Mouse (Mus musculus) hindbrain, embryonic 14.5 days (tissue): Measurements from ENCODE around the gene Arhgap15. TPM values are rescaled to one million over a fixed set of nuclear protein-coding genes. Genes with fewer than 3 reads are reported as not detected.
A peak's percentile ranks its signal among the peaks of the same experiment; 100 is the strongest.

Source experiments
- ATAC-seq: fragments of 200-750 bp; cut with Nextera tagmentation; 2 replicates; pipeline ENCODE4 v1.8.0; 2017; ENCODE audit warnings: moderate number of reproducible peaks, mild to moderate bottlenecking, moderate TSS enrichment, moderate library complexity; ENCODE audit not compliant: low FRiP score
- DNase-seq: peaks from one replicate; pipeline ENCODE4 v3.0.0-alpha.2; 2015; ENCODE audit warnings: low spot score
- H3K27ac ChIP-seq: fragments of 300-500 bp; sonication (generic); 2 replicates; pipeline ENCODE4 v1.5.1; 2014; ENCODE audit warnings: mild to moderate bottlenecking, moderate library complexity
- H3K27me3 ChIP-seq: fragments of 300-500 bp; sonication (generic); 2 replicates; pipeline ENCODE4 v1.6.1; 2014; ENCODE audit warnings: mild to moderate bottlenecking, low read length, mixed read lengths; ENCODE audit not compliant: control insufficient read depth, insufficient read depth
- H3K36me3 ChIP-seq: fragments of 300-500 bp; sonication (generic); replicated peaks from 2 replicates; pipeline ENCODE4 v1.6.1; 2014; ENCODE audit not compliant: control insufficient read depth, insufficient read depth
- H3K4me1 ChIP-seq: fragments of 300-500 bp; sonication (generic); replicated peaks from 2 replicates; pipeline ENCODE4 v1.6.1; 2014; ENCODE audit warnings: antibody characterized with exemption, low read length, mixed read lengths; ENCODE audit not compliant: control insufficient read depth, insufficient read depth
- H3K4me2 ChIP-seq: fragments of 300-500 bp; sonication (generic); replicated peaks from 2 replicates; pipeline ENCODE4 v1.6.1; 2014; ENCODE audit warnings: mild to moderate bottlenecking, moderate library complexity
- H3K4me3 ChIP-seq: fragments of 300-500 bp; sonication (generic); replicated peaks from 2 replicates; pipeline ENCODE4 v1.5.1; 2014; ENCODE audit warnings: mild to moderate bottlenecking, low read length
- H3K9ac ChIP-seq: fragments of 300-500 bp; sonication (generic); 2 replicates; pipeline ENCODE4 v1.6.1; 2014
- H3K9me3 ChIP-seq: fragments of 300-500 bp; sonication (generic); 2 replicates; pipeline ENCODE4 v1.6.1; 2016; ENCODE audit warnings: low read length; ENCODE audit not compliant: control insufficient read depth
- WGBS: fragments of 180-500 bp; shearing (Covaris S2); extraction: QIAGEN DNeasy Blood & Tissue Kit; methylation state at CpG from one replicate; pipeline ENCODE4 v1.1.7; 2014; 5-methylcytosine and 5-hydroxymethylcytosine counted together
- polyA plus RNA-seq: library from polyadenylated mRNA; unstranded; fragments of >200 nt; fragmentation: Nextera tagmentation; extraction: Ambion mirVana; gene quantifications from 2 replicates; pipeline ENCODE4 v1.2.1, GENCODE M21; 2014

The Arhgap15 gene
- polyA plus RNA-seq, 1 experiment from 2014 or later: 3.1 TPM

DNA sequence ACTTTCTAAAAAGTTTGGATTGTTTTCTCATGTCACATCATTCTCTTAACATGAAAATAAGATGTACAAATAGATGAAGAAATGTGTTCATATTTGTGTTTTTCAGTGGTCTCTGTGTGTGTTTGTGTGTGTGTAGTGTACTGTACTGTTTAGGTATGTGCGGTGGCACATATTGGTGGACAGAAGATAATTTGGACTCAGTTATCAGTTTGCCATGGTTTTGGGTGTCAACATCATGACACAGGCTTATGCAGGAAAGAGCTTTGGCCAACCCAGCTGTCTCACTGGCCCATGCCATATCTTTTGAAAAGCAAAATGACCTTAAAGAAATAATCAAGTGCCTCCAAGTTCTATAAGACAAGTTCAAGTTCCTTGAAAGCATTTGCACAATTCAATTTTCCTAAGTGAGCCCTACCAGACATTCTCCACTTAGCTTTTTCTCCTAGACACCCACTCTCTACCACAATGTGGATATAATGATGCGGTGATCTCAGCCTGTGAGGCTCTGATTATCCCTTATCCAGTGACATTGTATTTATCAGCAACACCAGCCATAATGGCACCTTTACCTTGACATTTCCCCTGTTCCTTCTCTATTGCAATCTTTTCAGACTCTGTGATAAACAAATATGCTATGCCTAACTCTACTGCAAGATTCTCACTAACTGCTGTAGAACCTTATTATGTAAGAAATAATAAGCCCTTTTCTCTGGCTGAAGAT, 21.4 kb downstream of the Arhgap15 start:
- Histone ChIP-seq H3K9me3 (no peaks in the 10 kb centered on the region), H3K27ac (no peak overlapping the region), H3K27me3 (no peaks in the 10 kb centered on the region), H3K9ac (no peak overlapping the region), H3K4me2 (no peak overlapping the region), H3K4me3 (no peak overlapping the region), H3K4me1 (no peaks in the 10 kb centered on the region), H3K36me3 (no peaks in the 10 kb centered on the region)
- no peak for DNase-seq
- WGBS: 100% methylated on average over 2 of the region's 2 CpGs
- no peak for ATAC-seq

- no peak overlapping the region for H3K4me2 ChIP-seq
- H3K9ac ChIP-seq: no peak overlapping the region
- no peaks in the 10 kb centered on the region for H3K36me3 ChIP-seq
- H3K9me3 ChIP-seq: no peaks in the 10 kb centered on the region
- H3K27ac ChIP-seq: no peak overlapping the region
- no peaks in the 10 kb centered on the region for H3K4me1 ChIP-seq
- DNase-seq (no peak), ATAC-seq (no peak)
- 89% methylated on average over 5 of the region's 5 CpGs for WGBS
- H3K27me3 ChIP-seq: no peaks in the 10 kb centered on the region
- no peak overlapping the region for H3K4me3 ChIP-seq
Measured at GRCm38 (mm10) chr2:43772640-43773039, 24.0 kb downstream of the Arhgap15 start.

- WGBS: 49% methylated on average over 3 of the region's 3 CpGs
- no peaks in the 10 kb centered on the region for H3K27me3 ChIP-seq
- H3K9me3 ChIP-seq: no peaks in the 10 kb centered on the region
- no peak for DNase-seq
- no peak overlapping the region for H3K27ac ChIP-seq
- H3K4me3 ChIP-seq: no peak overlapping the region
- no peak overlapping the region for H3K4me2 ChIP-seq
- peaks cover 7% of the 10 kb centered on the region; the same call in 1 of the 2 replicates for H3K4me1 ChIP-seq
- H3K36me3 ChIP-seq: no peaks in the 10 kb centered on the region
- no peak for ATAC-seq
- H3K9ac ChIP-seq: no peak overlapping the region
Measured at GRCm38 (mm10) chr2:43782157-43782556, 33.5 kb downstream of the Arhgap15 start.

- ATAC-seq: no peak
- Histone ChIP-seq H3K4me2 (no peak overlapping the region), H3K4me1 (peaks cover 15% of the 10 kb centered on the region; the same call in 1 of the 2 replicates), H3K9me3 (no peaks in the 10 kb centered on the region), H3K27ac (no peak overlapping the region), H3K36me3 (no peaks in the 10 kb centered on the region), H3K27me3 (no peaks in the 10 kb centered on the region), H3K9ac (no peak overlapping the region), H3K4me3 (no peak overlapping the region)
- 65% methylated on average over 7 of the region's 7 CpGs for WGBS
- no peak for DNase-seq
Measured at GRCm38 (mm10) chr2:43783759-43784735, 35.4 kb downstream of the Arhgap15 start.

- Histone ChIP-seq H3K9me3 (no peaks in the 10 kb centered on the region), H3K36me3 (no peaks in the 10 kb centered on the region), H3K27ac (no peak overlapping the region), H3K4me1 (peaks cover 17% of the 10 kb centered on the region; the same call in 1 of the 2 replicates), H3K9ac (no peak overlapping the region), H3K4me3 (no peak overlapping the region), H3K27me3 (no peaks in the 10 kb centered on the region), H3K4me2 (no peak overlapping the region)
- DNase-seq (peak; percentile 28), ATAC-seq (no peak; the same call in 1 of the 2 replicates)
- WGBS: 8% methylated on average over 3 of the region's 3 CpGs
Measured at GRCm38 (mm10) chr2:43786101-43786500, 37.5 kb downstream of the Arhgap15 start.

DNA sequence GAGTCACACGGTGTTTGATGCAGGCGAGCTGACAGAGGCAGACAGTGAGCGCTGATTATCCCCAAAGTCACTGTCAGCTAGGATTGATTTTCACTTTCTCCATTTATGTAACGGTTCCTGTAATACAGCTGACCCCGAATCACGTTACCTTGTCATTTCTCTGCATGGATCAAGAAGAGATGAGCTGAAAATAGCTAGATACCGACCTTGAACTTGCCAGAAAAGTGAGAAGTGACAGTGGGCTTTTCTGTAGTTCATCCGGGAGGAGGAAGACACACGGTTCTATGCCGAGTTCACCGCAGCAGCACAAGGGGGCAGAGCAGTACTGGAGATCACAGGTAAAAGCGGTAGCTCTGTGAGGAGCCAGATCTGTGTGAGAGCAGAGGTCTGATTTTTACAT, 38.5 kb downstream of the Arhgap15 start:
- H3K9me3 ChIP-seq: no peaks in the 10 kb centered on the region
- no peak overlapping the region for H3K4me2 ChIP-seq
- DNase-seq (peak; percentile 70), ATAC-seq (peak; percentile 79)
- H3K36me3 ChIP-seq: no peaks in the 10 kb centered on the region
- no peak overlapping the region for H3K27ac ChIP-seq
- no peak overlapping the region for H3K9ac ChIP-seq
- peaks cover 17% of the 10 kb centered on the region; the same call in 1 of the 2 replicates for H3K4me1 ChIP-seq
- H3K27me3 ChIP-seq: no peaks in the 10 kb centered on the region
- no peak overlapping the region for H3K4me3 ChIP-seq
- 38% methylated on average over 12 of the region's 12 CpGs for WGBS

GRCm38 (mm10) chr2:43788484-43788883, 39.9 kb downstream of the Arhgap15 start:
- H3K9ac ChIP-seq: no peak overlapping the region
- ATAC-seq: no peak
- no peaks in the 10 kb centered on the region for H3K9me3 ChIP-seq
- 44% methylated on average over 8 of the region's 8 CpGs for WGBS
- H3K36me3 ChIP-seq: no peaks in the 10 kb centered on the region
- no peak overlapping the region for H3K4me3 ChIP-seq
- no peak for DNase-seq
- H3K4me1 ChIP-seq: peaks cover 17% of the 10 kb centered on the region; the same call in 1 of the 2 replicates
- H3K27ac ChIP-seq: no peak overlapping the region
- peak overlapping the region; percentile 20; the same call in 1 of the 2 replicates for H3K4me2 ChIP-seq
- no peaks in the 10 kb centered on the region for H3K27me3 ChIP-seq

DNA sequence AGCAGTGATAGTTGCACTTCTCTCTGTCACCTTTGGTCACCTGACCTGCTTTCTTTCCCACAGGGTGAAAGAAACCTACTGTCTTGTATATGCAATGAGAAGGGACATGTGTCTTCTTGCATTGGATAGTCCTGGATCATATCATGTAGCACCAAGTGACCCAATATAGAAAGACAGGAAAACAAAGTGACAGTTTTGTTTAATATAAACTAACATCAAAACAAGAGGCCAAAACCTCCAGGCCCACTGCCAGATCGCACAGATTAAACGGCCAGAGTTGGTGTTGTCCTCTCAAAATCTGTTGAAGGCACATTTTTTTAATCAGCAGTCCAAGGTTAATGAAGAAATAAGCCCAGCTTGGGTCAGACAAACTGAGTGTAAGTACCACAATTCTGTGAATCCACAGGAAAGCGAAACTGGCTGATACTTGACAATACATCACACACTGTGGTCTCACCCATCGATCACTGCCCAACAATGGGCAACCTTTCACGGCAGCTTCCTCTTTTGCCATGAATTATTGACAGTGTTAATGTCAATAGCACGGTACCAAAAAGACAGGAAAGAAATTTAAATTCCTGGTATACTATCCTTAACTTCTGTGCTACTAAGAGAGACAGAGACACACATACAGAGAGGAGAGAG, 41.5 kb downstream of the Arhgap15 start:
- no peaks in the 10 kb centered on the region for H3K36me3 ChIP-seq
- H3K4me3 ChIP-seq: no peak overlapping the region
- peaks cover 16% of the 10 kb centered on the region; the same call in 1 of the 2 replicates for H3K4me1 ChIP-seq
- no peak overlapping the region for H3K4me2 ChIP-seq
- H3K9ac ChIP-seq: no peak overlapping the region
- WGBS: 52% methylated on average over 6 of the region's 6 CpGs
- no peaks in the 10 kb centered on the region for H3K27me3 ChIP-seq
- no peak for ATAC-seq
- H3K27ac ChIP-seq: no peak overlapping the region
- H3K9me3 ChIP-seq: no peaks in the 10 kb centered on the region
- no peak for DNase-seq

DNA sequence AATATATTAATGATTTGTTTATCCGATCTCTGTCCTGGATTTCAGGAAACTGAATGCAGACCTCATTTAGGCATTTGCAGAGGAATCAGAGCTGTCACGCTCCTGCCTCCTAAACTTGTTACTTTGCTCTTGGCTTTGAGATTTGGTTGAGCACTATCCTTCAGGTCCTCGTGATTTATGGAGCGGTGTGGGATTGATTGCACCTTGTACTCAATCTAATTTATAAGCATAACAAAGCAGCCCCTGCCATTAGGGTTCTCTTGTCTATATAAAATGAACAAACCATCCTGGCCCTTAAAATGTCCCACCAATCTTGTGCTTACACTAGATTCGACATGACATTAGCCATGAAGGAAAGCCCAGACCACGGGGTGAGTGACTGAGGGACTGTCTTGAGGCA, 43.0 kb downstream of the Arhgap15 start:
- H3K27ac ChIP-seq: no peak overlapping the region
- H3K36me3 ChIP-seq: no peaks in the 10 kb centered on the region
- H3K4me3 ChIP-seq: no peak overlapping the region
- H3K27me3 ChIP-seq: no peaks in the 10 kb centered on the region
- no peak overlapping the region for H3K4me2 ChIP-seq
- DNase-seq (no peak), ATAC-seq (no peak)
- H3K9ac ChIP-seq: no peak overlapping the region
- H3K4me1 ChIP-seq: 0 out of 2 replicates have a peak, but pooled peaks cover 10% of the 10 kb centered on the region
- WGBS: 76% methylated on average over 6 of the region's 6 CpGs
- H3K9me3 ChIP-seq: no peaks in the 10 kb centered on the region
